ENCODE assay signal across 12 mouse cellular contexts in the genomic region with DNA sequence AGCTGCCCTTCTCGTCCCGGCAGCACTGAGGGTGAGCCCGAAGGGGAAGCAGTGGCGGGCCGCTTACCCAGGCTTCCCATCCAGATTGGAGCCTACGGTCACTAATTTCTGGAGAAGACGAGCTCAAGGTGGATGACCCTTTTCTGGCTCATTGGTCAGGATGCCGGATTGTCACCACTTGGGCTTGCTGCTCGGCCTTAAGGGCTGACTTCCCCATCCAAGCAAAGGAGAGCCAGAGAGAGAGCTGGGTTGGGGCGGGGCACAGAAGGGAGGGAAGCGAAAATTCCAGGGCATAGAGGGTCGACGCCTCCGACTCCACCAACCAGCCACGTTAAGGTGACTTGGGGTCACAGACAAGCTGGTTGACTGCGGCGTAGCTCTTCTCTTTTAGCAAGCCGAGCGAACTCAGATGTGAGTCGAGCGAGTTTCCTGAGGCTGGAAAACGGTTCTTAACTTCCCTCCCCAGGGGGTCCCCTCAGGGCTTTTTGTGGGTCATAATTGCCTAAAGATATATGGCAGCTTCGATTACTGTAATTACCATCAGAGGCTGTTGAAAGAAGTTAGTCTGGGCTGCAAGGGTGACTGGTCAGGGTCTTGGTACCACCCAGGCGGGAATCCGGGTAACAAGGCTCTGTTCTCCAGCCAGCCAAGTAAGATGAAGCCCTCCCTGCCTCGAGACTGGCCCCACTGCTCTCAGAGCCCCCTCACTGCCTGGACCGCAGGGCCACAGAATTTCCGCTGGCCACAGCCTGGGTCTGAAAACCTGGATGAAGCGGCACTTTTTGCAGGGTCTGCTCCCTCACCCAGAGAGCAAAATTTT. TPM values are rescaled to one million over a fixed set of nuclear protein-coding genes. Genes with fewer than 3 reads are reported as not detected.
A peak's percentile ranks its signal among the peaks of the same experiment; 100 is the strongest.
DNase-seq lines count a peak whose midpoint lies in the region; ATAC-seq lines count a peak whose summit lies in the region.
"Had no signal": no experiment of that assay in that cellular context is flagged by ENCODE, and none has a peak within 500 bp of the region (broad histone marks: within the 10 kb centered on the region; RNA-seq: fewer than 3 reads in every experiment).

No protein-coding gene starts in this region.

- peak overlapping the region; percentile 28 for H3K4me3 ChIP-seq in heart, embryonic 11.5 days (ENCODE audit: low read depth, low read length)
- peak overlapping the region; percentile 13; the same call in 1 of the 2 replicates for H3K4me3 ChIP-seq in limb, embryonic 10.5 days
- H3K4me3 ChIP-seq: erythroblast, embryonic 14.5 days had no signal

- H3K9me3 ChIP-seq in heart, embryonic 11.5 days (replicated peaks; ENCODE audit: control insufficient read depth, low read length): no peaks in the 10 kb centered on the region
- H3K9me3 ChIP-seq in limb, embryonic 10.5 days (replicated peaks): no peaks in the 10 kb centered on the region

- H3K4me1 ChIP-seq in heart, embryonic 11.5 days (ENCODE audit: control insufficient read depth, insufficient read depth, low read length): peaks cover 23% of the 10 kb centered on the region
- peaks cover 46% of the 10 kb centered on the region for H3K4me1 ChIP-seq in limb, embryonic 10.5 days

- peaks cover 95% of the 10 kb centered on the region for H3K27me3 ChIP-seq in heart, embryonic 11.5 days (ENCODE audit: control insufficient read depth, insufficient read depth, low read length)
- peaks cover 100% of the 10 kb centered on the region for H3K27me3 ChIP-seq in limb, embryonic 10.5 days (ENCODE audit: low read depth, poor library complexity, severe bottlenecking)

- H3K4me2 ChIP-seq in heart, embryonic 11.5 days: peak overlapping the region; percentile 51

- H3K9ac ChIP-seq in heart, embryonic 11.5 days (ENCODE audit: low read depth, low read length): no peak overlapping the region

- no peak overlapping the region for H3K27ac ChIP-seq in heart, embryonic 11.5 days (ENCODE audit: low read depth, low read length)
- H3K27ac ChIP-seq in limb, embryonic 10.5 days: no peak overlapping the region
- H3K27ac ChIP-seq: macrophage had no signal

- H3K36me3 ChIP-seq in heart, embryonic 11.5 days (ENCODE audit: control insufficient read depth, insufficient read depth, low read length): no peaks in the 10 kb centered on the region
- H3K36me3 ChIP-seq in limb, embryonic 10.5 days: no peaks in the 10 kb centered on the region

- ATAC-seq in heart, embryonic 11.5 days (replicated peaks; ENCODE audit: insufficient number of reproducible peaks, low FRiP score, low TSS enrichment): no peak

- intact Hi-C loops in heart, postnatal 36 days (cut with DNase I): no loop called here

- no peak for DNase-seq in heart, postnatal 36 days
- DNase-seq in right cerebral cortex, postnatal 4 days: peak; percentile 10
- DNase-seq in right cerebral cortex, postnatal 25 days: no peak
- no peak for DNase-seq in limb, embryonic 10.5 days (ENCODE audit: low spot score)
- DNase-seq in spleen, adult 18-20 months: no peak
- DNase-seq in ovary, postnatal 14 days (ENCODE audit: low spot score): no peak
- DNase-seq in testis, postnatal 10 days (ENCODE audit: low spot score): no peak
- DNase-seq: right cerebral cortex, adult 18-20 months had no signal

- WGBS in heart, embryonic 11.5 days (ENCODE audit: insufficient replicate concordance): 2% methylated on average over 29 of the region's 29 CpGs
- WGBS in limb, embryonic 10.5 days: under 1% methylated on average over 29 of the region's 29 CpGs

RNA-seq across cellular contexts. Expression of gene Nr2e1, which starts 3.1 kb away (rescaled TPM):
- 0.06 TPM in 1 of 2 replicates, not detected in the other for polyA plus RNA-seq in heart, embryonic 11.5 days (2014; fragmentation: Nextera tagmentation; extraction: Ambion mirVana)
- total RNA-seq in heart, postnatal 36 days (2021): not detected
- not detected in 2 replicates for polyA plus RNA-seq in limb, embryonic 10.5 days (2016; fragmentation: Nextera tagmentation; extraction: Ambion mirVana)
- total RNA-seq: adrenal gland, postnatal 4 days had no signal
- polyA plus RNA-seq: erythroblast, embryonic 14.5 days; macrophage had no signal

RNA-seq across cellular contexts. Expression of gene Ostm1, which starts 3.3 kb away (rescaled TPM):
- polyA plus RNA-seq in heart, embryonic 11.5 days (2014; fragmentation: Nextera tagmentation; extraction: Ambion mirVana): 27.1 and 28.2 TPM in 2 replicates
- total RNA-seq in heart, postnatal 36 days (2021): 10 to 100 TPM; 16.4 to 18.2 TPM
- 8.4 and 8.9 TPM in 2 replicates for polyA plus RNA-seq in limb, embryonic 10.5 days (2016; fragmentation: Nextera tagmentation; extraction: Ambion mirVana)
